Mouse (Mus musculus): ENCODE data around the gene Rims1. TPM values are rescaled to one million over a fixed set of nuclear protein-coding genes. Genes with fewer than 3 reads are reported as not detected.

Rims1 gene
- total RNA-seq, 2 experiments from 2014 or later: 187 to 199 TPM

GRCm38 (mm10) chr1:22258356-22258755 lies 547.4 kb downstream of the Rims1 start:
- no peak for DNase-seq (ENCODE audit: low spot score in 2 of 2)

GRCm38 (mm10) chr1:22254278-22254677 lies 551.5 kb downstream of the Rims1 start:
- DNase-seq (ENCODE audit: low spot score in 2 of 2): no peak

- DNase-seq (ENCODE audit: low spot score in 2 of 2): no peak
These were observed 552.9 kb downstream of the Rims1 start for GRCm38 (mm10) chr1:22252873-22253272.

GRCm38 (mm10) chr1:22248898-22249386 lies 556.9 kb downstream of the Rims1 start:
- no peak for DNase-seq (ENCODE audit: low spot score in 2 of 2)

- no peak for DNase-seq (ENCODE audit: low spot score in 2 of 2)
These were observed 560.0 kb downstream of the Rims1 start for GRCm38 (mm10) chr1:22245748-22246147.
